Mouse (Mus musculus) right cerebral cortex, postnatal 4 days (tissue): Measurements from ENCODE around the gene Hmgcr.
"Not testable (repeated sequence)": the region's sequence is repeated elsewhere in the genome, so short reads cannot be mapped to it uniquely, and the experiment has no call there.

Experiments used
- DNase-seq: peaks from one replicate; pipeline ENCODE4 v3.0.0-alpha.2; 2022

Gene Hmgcr

DNA sequence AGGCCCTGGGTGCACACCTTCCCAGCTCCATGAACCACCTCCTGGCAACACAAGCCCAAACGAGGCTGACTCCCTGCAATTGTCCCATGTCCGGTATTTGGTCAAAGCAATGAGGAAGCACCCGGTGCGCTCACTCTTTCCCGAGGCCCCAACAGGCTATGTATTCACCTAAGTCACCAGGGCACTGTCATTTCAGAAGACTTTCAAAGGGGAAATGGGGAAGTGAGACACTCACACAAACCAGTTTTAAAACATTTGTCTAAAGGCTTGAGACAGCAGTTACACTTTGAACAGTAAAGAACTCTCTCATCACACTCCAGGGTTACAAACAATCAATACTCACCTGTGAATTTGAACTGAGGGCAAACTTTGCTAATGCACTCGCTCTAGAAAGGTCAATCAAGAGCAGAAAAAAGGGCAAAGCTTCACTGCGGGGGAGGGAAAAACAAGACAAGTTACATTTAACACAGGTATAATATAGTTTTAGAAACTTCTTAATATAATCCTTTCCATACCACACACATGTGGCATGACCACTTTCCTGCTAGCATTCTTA lies 6.2 kb downstream of the Hmgcr start:
- no peak for DNase-seq

DNA sequence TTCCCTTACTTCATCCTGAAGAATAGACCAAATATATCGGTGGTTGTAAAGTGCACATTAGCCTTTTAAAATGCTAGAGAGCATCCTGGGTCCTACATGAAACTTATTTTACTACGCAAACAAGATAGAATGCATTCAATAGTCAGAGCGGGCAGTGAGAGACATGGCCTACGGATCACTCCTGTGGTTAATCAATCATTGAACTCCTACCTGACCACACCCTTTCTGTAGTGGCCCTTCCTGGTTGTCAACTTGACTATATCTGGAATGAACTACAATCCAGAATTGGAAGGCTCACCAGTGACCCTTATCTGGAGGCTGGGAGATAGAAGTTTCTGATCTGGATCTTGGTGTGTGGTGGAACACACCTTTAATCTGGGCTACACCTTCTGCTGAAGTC lies 7.6 kb downstream of the Hmgcr start:
- DNase-seq: not testable (repeated sequence)

DNA sequence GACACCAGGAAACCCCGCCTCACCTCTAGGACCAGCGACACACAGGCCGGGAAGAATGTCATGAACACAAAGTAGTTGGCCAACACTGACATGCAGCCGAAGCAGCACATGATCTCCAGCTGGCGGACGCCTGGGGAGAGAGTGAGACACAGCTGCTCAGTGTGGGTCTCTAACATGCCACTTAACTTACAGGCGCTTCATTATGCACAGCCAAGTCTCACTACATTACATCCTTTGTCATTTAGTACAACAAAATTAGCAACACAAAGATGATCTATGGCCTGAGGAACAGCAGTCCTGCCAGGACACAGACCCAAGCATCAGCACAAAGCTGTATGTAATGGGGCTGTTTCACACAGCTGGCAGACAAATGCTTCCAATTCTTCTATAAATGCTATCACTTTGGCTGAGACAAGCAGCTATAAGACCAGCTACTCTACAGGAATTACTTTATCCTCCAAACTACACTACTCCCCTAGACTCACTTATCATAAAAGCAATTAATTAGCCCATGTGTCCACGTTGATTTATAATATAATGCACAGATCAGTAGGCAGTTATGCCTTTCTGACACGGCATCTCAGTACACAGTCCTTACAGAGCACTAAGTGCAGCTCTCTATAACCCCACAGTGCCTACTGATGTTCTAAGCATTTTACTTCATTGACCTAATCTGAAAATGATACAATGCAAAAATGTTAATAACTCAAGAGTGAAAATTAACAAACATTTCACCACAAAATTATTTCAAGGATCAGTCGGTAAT lies 10.5 kb downstream of the Hmgcr start:
- DNase-seq: no peak

DNA sequence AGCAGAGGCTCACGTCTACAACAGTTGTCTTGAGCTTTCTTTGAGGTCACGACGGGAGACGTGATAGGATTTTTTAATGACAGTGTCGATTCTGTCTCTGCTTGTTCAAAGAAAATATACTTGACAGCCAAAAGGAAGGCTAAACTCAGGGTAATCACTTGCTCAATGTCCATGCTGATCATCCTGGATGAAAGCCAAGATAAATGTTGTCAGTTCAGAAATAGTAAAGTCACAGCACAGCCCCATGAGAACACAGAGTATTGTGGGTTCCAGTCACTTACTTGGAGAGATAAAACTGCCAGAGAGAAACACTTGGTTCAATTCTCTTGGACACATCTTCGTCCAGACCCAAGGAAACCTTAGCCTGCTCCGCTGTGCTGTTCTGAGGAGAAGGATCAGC lies 11.8 kb downstream of the Hmgcr start:
- no peak for DNase-seq

DNA sequence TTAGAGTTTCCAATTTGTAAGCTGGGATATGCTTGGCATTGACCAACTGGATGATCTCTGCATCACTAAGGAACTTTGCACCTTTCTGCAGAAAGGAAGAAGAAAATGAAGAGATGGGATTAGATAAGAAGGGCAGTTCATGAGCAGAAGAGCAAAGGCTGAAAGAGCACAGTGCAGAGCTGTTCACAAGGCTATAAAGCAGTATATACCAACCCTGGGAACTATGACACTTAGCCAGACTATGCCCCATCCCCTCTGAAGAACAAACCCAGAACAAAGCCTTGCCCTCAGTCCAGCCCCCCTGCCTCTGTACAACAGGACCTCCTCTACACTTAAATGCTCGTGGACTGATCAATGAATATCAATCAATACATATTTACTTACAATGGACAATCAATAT lies 14.1 kb downstream of the Hmgcr start:
- DNase-seq: no peak

DNA sequence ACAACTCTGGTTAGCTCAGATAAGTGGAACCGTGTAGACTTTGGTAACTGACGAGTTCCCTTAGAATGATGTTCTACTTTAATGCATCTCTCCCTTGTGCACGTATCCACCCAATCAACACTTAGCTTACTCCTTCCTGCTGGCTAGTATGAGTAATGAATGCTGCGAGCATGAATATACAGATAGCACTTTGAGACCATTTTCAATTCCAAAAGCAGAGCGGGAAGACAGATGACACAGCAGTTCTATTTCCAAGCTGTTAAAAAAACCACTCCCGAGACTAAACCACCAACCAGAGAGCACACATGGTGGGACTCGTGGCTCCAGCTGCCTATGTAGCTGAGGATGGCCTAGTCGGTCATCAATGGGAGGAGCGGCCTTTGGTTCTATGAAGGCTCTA lies 17.7 kb downstream of the Hmgcr start:
- DNase-seq: no peak

DNA sequence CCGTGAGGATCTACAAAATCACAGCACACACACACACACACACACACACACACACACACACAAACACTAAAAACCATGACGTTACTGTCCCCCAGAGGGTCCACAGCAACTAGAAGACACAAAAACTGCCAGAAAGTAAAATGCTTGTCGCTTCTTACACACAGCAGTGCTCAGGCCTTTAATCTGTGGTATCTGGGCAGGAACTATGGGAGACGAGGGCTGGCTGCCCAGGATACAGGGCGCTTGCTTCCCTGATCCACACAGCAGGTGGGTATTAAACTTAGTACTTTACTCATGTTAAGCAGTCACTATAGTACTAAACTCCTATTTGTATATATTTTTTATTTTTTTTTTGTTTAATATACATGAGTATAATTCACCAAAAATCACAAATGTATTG lies 24.9 kb downstream of the Hmgcr start:
- DNase-seq: no peak

DNA sequence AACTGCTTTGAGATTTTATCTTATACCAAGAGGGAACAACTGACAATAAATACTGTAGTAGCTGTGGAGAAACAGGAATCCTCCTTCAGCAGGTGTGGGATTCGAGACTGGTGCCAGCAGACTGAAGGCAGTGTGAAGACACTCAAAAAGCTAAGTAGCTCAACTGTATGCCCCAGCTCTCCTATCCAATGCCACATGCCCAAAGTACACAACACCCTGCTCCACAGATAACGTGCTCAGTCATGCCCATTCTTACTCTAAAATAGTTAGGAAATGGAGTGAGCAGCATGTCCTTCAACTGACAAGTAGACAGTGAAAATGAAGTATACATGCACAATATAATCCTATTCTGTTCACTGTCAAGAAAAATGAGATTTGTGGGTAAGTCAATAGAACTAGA lies 26.6 kb downstream of the Hmgcr start:
- DNase-seq: no peak

DNA sequence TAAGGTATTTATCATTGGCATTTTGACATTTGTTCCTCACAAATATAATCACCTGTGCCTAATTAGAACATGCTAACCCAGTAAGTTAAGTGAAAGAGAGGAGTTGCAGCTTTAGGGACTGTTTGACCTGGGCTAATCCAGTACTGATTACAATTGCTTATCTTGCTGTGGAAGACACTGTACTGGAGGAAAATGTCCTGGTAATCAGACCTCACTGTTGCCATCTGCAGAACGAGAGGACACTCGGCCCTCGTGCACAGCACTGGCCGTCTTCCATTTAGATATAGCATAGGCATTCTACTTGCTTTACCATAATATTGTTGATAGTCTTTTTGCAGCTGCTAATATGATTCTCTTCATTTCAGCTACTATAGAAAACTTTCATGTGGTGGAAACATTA lies 40.3 kb downstream of the Hmgcr start:
- no peak for DNase-seq

DNA sequence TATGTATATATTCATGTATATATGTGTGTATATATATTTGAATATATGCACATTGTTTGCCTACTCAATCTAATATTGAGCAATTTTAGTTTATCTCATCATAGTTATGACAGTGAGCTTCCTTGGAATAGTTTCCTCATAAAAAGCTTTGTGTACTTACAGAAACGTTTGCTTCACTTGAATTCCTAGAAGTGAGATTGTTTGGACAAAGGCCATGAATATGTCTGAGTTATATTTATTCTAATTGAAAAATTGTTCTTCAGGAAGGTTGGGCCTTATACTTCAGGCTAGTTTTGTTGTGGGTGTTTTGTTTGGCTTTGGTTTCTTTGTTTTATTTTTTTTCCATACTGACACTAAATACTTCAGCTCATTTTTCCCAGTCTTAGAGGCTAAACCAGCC lies 49.8 kb downstream of the Hmgcr start:
- DNase-seq: no peak

DNA sequence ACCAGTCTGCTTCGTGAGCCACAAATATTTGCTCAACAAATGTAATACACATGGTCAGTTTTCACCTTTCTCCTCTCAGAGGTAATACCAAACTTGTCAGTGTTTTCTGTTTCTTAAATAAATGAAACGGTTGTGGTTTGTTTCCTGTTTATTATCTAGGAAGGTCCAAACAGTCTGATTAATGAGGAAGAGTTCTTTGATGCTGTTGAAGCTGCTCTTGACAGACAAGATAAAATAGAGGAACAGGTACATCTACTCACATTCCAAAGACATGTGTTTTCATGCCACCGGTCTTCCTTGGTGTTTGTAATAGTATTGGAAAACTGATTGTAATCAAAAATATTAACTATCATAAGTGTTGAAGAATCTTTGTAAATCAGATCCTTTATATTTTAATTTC lies 56.1 kb downstream of the Hmgcr start:
- DNase-seq: no peak

DNA sequence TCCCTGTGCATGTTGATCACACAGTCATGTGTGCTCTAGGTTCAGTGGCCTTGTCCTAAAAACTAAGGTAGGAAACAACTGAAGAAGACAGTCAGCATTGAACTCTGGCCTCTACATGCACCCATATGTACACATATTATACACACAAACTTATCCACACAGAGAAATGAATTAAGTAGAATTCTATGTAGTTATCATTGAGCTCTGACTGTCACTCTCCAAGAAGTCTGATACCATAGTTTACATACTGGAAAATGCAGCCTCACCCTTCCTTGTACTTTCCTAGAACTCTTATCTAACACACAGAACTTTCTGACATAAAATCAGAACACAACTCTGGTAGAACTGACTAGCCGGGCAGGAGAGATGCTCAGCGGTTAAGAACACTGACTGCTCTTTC lies 66.5 kb downstream of the Hmgcr start:
- no peak for DNase-seq

DNA sequence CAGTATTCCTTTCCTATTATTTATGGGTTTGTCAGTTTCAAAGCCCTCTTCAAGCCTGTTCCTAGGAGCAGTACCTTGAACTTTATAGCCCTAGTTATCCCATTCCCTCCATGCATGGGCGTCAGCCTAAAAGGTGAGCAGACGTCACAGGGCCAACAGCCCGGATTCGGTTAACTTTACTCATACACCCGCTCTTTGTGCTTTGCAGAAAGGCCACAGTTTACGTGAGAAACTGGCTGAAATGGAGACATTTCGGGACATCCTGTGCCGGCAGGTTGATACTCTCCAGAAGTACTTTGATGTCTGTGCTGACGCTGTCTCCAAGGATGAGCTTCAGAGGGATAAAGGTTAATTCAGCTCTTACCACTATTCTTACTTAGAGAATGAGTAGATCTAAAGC lies 71.6 kb downstream of the Hmgcr start:
- no peak for DNase-seq
